Comparison of ENCODE assay signal across 10 mouse cellular contexts in the genomic region with DNA sequence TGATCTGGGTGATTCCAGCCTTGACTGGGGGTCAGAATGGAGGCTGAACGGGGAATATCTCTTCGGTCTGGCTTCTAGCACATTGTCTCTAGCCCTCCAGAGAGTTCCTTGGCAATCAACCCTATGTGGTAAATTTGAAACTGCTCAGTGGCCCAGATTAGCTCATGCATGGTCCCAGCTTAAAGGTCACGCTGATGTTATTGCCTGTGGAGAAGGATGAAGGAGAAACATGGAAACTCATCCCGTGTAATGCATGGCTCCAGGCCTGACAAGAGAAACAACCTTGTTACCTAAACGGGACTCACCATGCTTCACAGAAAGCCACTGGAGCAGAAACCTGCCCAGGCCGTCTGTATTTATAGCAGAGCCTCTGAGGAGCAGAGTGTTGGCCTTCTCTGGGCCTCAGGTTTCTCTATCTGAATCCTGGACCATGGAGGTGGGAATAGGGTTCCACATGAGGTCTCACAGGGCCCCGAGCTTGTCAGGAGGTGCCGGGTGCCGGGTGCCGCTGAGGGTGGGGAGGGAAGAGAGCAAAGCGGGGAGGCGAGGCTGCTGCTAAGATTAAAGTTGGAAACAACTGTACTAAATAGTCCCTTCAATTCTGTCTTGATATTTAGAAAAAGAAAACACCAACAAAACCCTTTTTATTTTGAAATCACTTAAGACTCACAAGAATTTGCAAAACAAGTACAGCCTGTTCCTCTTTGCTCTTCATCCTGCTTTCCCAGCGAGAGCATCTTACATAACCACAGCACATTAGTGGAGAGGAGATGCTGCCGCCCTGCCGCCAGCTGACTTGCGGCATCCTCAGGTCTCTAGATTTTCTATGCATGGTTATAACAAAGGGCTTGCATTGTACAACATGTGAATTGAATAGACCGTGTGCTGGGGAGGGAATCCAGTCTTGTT.
DNase-seq lines count a peak whose midpoint lies in the region; ATAC-seq lines count a peak whose summit lies in the region.
"Had no signal": no experiment of that assay in that cellular context is flagged by ENCODE, and none has a peak within 500 bp of the region (broad histone marks: within the 10 kb centered on the region; RNA-seq: fewer than 3 reads in every experiment).

No protein-coding gene starts in this region.

- no peak overlapping the region for H3K27ac ChIP-seq in midbrain, embryonic 10.5 days (replicated peaks)
- H3K27ac ChIP-seq: neural tube, embryonic 12.5 days had no signal

- 86% methylated on average over 17 of the region's 17 CpGs for WGBS in midbrain, embryonic 10.5 days

- DNase-seq in frontal cortex, postnatal 14 days (ENCODE audit: low spot score in 2 of 2) = no peak
- DNase-seq in layer of hippocampus, adult 8-10 months (ENCODE audit: low spot score in 2 of 2) = peak; percentile 56 to 62
- no peak for DNase-seq in layer of hippocampus, postnatal 14 days (ENCODE audit: low spot score in 2 of 2)
- peak; percentile 74 for DNase-seq in heart, adult 9 months (ENCODE audit: low spot score in 2 of 2)
- DNase-seq in lung, postnatal 25 days (ENCODE audit: low spot score) = peak; percentile 72
- DNase-seq in yolk sac, embryonic 10.5 days (ENCODE audit: low spot score) = no peak
- no peak for DNase-seq in midbrain, embryonic 10.5 days (ENCODE audit: low spot score)

- peak; percentile 78 for ATAC-seq in frontal cortex, adult (ENCODE audit: low TSS enrichment)
- ATAC-seq: Patski had no signal

- no peaks in the 10 kb centered on the region for H3K4me1 ChIP-seq in midbrain, embryonic 10.5 days
- H3K4me1 ChIP-seq: neural tube, embryonic 12.5 days had no signal

- H3K4me3 ChIP-seq in midbrain, embryonic 10.5 days = no peak overlapping the region
- H3K4me3 ChIP-seq: neural tube, embryonic 12.5 days had no signal

- no peaks in the 10 kb centered on the region for H3K27me3 ChIP-seq in midbrain, embryonic 10.5 days (ENCODE audit: low read depth, poor library complexity, severe bottlenecking)
- H3K27me3 ChIP-seq: neural tube, embryonic 12.5 days; Patski had no signal

- no peaks in the 10 kb centered on the region for H3K9me3 ChIP-seq in midbrain, embryonic 10.5 days (replicated peaks)
- H3K9me3 ChIP-seq: neural tube, embryonic 12.5 days had no signal

- H3K36me3 ChIP-seq in midbrain, embryonic 10.5 days = no peaks in the 10 kb centered on the region
- H3K36me3 ChIP-seq: neural tube, embryonic 12.5 days had no signal

Comparison
In these comparisons a context has a peak if more than half of its experiments do, and no peak if none do; other contexts are left out.
1. DNase-seq: peak in layer of hippocampus, adult 8-10 months (2 of 2), heart, adult 9 months (2 of 2) and lung, postnatal 25 days (single experiment); none in frontal cortex, postnatal 14 days (0 of 2), layer of hippocampus, postnatal 14 days (0 of 2), yolk sac, embryonic 10.5 days (single experiment) and midbrain, embryonic 10.5 days (single experiment).